Mouse (Mus musculus): ENCODE data around the gene Efcab3.

DNA sequence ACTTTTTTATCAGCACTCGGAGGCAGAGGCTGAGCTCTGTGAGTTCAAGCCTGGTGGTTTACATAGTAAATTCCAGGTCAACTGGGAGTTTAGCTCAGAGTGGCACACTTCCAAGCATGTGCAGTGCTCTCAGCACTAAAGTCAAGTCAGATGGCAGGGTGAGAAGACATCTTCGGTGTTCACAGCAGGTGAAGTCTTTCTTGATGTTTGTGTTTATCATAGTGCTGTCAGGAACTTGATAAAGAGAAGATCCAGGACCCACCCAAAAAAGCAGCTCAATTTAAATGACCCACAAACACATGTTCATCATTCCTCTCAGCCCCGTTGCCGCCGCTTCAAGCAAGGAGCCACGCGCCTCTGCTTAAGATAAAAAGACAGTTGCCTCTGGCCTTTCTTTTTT lies 72.3 kb downstream of the Efcab3 start:
- TF ChIP-seq CTCF (IDR thresholded peaks at IDR 0.05; ENCODE audit: extremely low read depth, insufficient read depth, low read length) (no peak), POLR2A (IDR thresholded peaks at IDR 0.05; ENCODE audit: extremely low read depth, insufficient read depth, low read length) (no peak)

Data from cortical plate, adult 2 months (tissue).